Mouse (Mus musculus) Patski (cell line): ENCODE data around the gene Gnao1. TPM values are rescaled to one million over a fixed set of nuclear protein-coding genes. Genes with fewer than 3 reads are reported as not detected.

Experiments
- ATAC-seq: fragments of 100-300 bp; one replicate; pipeline ENCODE4 v1.8.0; 2021
- CTCF ChIA-PET: fragments of 350-600 bp; sonication (Branson Sonifier 250); formaldehyde crosslinking; loops from one replicate; lab custom pipeline; 2022; ENCODE audit warnings: inconsistent platforms; lab: Charles Lee
- POLR2A ChIA-PET: fragments of 350-600 bp; sonication (Branson Sonifier 250); formaldehyde crosslinking; loops from one replicate; lab custom pipeline; 2022; ENCODE audit warnings: antibody characterized with exemption, inconsistent platforms; lab: Charles Lee
- DNase-seq: peaks from one replicate; pipeline ENCODE4 v3.0.0-alpha.2; 2011; ENCODE audit warnings: low read depth, low spot score
- H3K27me3 ChIP-seq: fragments of 371-371 bp; one replicate; pipeline ENCODE4 v1.5.1; 2021
- CTCF ChIP-seq: fragments of 100-300 bp; IDR thresholded peaks from one replicate; pipeline ENCODE4 v1.5.1; 2021
- in situ Hi-C: fragments of 300-500 bp; cut with MboI; formaldehyde crosslinking; loops from 3 replicates; pipeline ENCODE4 v1.11.1; 2018; ENCODE audit warnings: low pct_unique_long_range_greater_than_20kb, mixed read lengths
- polyA plus RNA-seq: library from polyadenylated mRNA; unstranded; gene quantifications from one replicate; pipeline ENCODE4 v1.2.3, GENCODE M21; 2021

Gene Gnao1
- polyA plus RNA-seq, 1 experiment from 2014 or later: 2.3 TPM

DNA sequence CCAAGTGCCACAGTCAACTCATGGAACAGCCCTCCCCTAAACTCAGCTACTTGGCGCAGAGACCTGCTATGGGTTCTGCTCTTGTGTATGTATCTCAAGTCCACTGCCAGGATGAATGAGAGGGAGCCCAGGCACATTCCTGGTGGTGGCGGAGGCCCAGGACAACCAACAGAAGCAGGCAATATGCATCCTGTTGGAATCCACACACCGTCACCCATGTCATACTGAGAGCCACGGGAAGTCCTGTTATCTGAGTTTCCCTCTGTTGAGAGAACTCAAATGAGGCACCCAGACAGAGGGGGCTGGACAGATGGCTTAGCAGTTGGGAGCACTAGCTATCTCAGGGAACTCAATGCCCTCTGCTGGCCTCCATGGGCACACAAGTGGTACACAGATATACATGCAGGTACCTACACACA is 131.9 kb downstream of the Gnao1 start:
- POLR2A ChIA-PET: no interaction called here
- CTCF ChIA-PET: interaction anchor here (0.7 kb wide), 1 partner anchor 10 kb away, joined by 4 read pairs; no protein-coding TSS in a partner anchor
- in situ Hi-C loops: no loop called here
- peaks cover 5% of the 10 kb centered on the region for H3K27me3 ChIP-seq
- no peak for TF ChIP-seq CTCF
- DNase-seq: no peak
- ATAC-seq: no peak

DNA sequence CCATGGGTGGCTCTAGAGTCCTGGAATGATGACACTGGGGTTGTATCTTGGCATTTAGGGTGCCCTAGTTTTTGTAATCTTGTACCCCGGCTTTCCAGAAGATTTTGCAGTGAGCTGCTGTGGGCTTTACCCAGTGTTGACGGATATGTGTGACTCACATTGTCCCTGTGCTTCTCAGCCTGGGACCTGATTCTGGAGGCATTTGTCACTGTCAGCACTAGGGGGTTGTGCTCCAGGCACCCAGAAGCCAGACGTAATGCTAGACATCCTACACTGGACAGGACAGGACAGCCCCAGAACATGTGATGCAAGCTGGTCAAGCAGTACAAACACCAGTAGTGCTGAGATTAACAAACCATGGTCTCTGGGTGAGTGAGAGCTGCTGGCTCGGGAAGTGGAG is 136.0 kb downstream of the Gnao1 start:
- DNase-seq (no peak), ATAC-seq (peak; percentile 56)
- ChIA-PET CTCF (interaction anchor here (1.6 kb wide), 1 partner anchor 13 kb away, joined by 5 read pairs; no protein-coding TSS in a partner anchor), POLR2A (interaction anchor here (0.5 kb wide), 1 partner anchor 38 kb away, joined by 3 read pairs; no protein-coding TSS in a partner anchor)
- in situ Hi-C loops: no loop called here
- no peaks in the 10 kb centered on the region for H3K27me3 ChIP-seq
- no peak for TF ChIP-seq CTCF

DNA sequence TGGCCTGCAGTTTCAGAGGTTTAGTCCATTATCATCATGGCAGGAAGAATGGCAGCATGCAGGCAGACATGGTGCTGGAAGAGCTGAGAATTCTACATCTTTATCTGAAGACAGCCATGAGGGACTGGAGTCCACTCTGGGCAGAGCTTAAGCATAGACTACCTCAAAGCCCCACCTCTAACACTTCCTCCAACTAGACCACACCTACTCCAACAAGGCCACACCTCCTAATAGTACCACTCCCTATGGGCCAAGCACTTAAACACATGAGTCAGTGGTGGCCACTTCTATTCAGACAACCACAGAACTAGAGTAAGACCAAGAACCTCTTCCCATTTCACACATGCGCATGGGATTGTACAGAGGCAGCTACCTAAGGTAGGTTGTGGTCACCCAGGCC is 136.6 kb downstream of the Gnao1 start:
- ChIA-PET POLR2A (interaction anchor here (0.5 kb wide), 1 partner anchor 38 kb away, joined by 3 read pairs; no protein-coding TSS in a partner anchor), CTCF (interaction anchor here (1.6 kb wide), 1 partner anchor 14 kb away, joined by 5 read pairs; no protein-coding TSS in a partner anchor)
- ATAC-seq (no peak), DNase-seq (no peak)
- TF ChIP-seq CTCF: no peak
- no peaks in the 10 kb centered on the region for H3K27me3 ChIP-seq
- in situ Hi-C loops: no loop called here

DNA sequence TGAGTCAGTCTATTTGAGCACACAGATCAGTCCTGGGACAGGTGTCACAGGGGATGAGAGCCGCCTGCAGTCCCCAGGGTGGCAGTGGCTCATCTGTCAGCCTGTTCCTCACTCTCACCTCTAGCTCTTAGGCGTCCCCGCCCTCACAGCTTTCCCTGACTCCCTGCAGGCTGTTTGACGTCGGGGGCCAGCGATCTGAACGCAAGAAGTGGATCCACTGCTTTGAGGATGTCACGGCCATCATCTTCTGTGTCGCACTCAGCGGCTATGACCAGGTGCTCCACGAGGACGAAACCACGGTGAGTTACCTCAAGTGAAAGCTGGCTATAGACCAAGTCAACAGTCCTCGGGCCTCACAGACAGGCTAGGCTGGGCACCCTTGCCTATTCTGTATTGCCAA is 140.4 kb downstream of the Gnao1 start:
- POLR2A ChIA-PET: no interaction called here
- ATAC-seq (no peak), DNase-seq (no peak)
- TF ChIP-seq CTCF: no peak
- H3K27me3 ChIP-seq: peaks cover 5% of the 10 kb centered on the region
- CTCF ChIA-PET: no interaction called here
- in situ Hi-C loops: no loop called here

DNA sequence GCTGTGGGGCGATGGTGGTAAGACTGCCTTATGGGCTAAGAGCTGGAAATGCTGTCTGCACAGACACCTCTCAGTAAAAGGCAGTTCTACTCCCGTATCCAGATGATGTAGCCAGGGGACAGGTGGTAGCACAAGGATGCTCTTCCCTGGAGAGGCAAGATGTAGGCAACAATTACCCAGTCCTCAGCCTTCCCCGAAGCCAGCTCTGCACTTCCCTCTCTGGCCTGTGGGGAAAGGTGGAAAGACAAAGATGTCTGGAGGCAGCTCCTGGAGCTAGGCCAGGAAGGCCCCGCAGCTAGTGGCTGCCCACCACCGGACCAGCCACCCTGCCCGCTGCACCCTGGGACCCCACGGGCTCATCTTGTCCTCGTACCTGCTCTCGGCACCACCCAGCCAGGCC is 142.7 kb downstream of the Gnao1 start:
- H3K27me3 ChIP-seq: peaks cover 5% of the 10 kb centered on the region
- ChIA-PET POLR2A (no interaction called here), CTCF (no interaction called here)
- TF ChIP-seq CTCF: no peak
- no peak for DNase-seq
- no peak for ATAC-seq
- in situ Hi-C loops: no loop called here

DNA sequence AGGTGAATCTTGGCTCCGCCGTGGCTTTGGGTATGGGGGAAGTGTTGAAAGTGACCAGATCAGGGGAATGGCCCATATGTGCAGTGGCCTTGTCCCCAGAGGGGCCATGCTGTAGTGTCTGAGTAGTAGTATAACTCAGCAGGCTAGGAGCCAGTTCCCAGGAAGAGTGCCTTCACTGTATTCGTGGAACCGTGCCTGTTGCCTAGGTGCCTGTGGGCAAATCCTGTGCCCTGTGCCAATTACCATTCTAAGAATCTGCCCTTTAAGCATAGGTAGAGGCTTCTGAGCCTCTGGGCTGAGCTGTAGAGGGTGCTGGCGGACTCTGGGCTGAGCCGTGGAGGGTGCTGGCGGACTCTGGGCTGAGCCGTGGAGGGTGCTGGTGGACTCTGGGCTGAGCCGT is 148.6 kb downstream of the Gnao1 start:
- in situ Hi-C loops: no loop called here
- ChIA-PET CTCF (no interaction called here), POLR2A (interaction anchor here (0.6 kb wide), 1 partner anchor 342 kb away, joined by 3 read pairs; no protein-coding TSS in a partner anchor)
- H3K27me3 ChIP-seq: no peaks in the 10 kb centered on the region
- DNase-seq: no peak
- TF ChIP-seq CTCF: no peak
- no peak for ATAC-seq

DNA sequence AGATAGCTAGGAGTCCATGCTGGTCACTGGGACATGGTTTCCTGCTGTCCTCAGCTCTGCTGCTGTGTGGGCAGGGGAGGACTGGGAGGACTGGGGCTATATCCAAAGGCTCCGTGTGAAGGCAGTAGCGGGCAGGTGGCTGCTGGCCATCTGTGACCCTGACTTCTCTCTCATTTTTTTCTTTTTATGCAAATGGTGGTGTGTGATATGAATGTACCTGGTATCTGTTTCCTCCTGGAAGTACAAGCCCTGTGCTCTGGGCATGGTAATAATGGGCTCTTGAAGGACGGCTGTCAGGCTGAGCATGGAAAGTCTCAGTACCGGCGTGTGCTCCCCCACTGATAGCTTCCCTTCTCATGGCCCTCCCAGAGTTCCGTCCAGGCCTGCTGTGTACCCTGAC is 151.1 kb downstream of the Gnao1 start:
- DNase-seq (no peak), ATAC-seq (no peak)
- no peaks in the 10 kb centered on the region for H3K27me3 ChIP-seq
- ChIA-PET CTCF (no interaction called here), POLR2A (no interaction called here)
- in situ Hi-C loops: no loop called here
- no peak for TF ChIP-seq CTCF

DNA sequence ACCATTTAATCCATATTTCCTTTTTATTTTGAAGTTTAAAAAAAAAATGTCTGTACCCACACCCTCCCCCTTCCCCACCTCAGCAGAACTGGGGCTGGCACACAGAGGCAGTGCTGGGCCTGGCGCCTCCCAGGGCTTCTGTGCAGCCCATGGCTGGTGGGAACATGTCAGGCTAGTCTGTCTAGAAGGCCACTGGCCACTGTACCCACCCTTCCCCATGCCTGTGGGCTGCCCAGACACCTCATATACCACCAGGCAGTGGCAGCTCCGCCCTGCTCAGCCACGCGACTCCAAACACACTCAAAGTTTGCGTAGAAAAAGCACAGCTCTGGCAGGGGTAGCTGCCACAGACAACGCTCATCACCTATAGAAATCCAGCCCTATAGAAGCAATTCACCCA is 158.5 kb downstream of the Gnao1 start:
- DNase-seq: no peak
- TF ChIP-seq CTCF: no peak
- ChIA-PET CTCF (no interaction called here), POLR2A (no interaction called here)
- no peak for ATAC-seq
- no peaks in the 10 kb centered on the region for H3K27me3 ChIP-seq
- in situ Hi-C loops: no loop called here

DNA sequence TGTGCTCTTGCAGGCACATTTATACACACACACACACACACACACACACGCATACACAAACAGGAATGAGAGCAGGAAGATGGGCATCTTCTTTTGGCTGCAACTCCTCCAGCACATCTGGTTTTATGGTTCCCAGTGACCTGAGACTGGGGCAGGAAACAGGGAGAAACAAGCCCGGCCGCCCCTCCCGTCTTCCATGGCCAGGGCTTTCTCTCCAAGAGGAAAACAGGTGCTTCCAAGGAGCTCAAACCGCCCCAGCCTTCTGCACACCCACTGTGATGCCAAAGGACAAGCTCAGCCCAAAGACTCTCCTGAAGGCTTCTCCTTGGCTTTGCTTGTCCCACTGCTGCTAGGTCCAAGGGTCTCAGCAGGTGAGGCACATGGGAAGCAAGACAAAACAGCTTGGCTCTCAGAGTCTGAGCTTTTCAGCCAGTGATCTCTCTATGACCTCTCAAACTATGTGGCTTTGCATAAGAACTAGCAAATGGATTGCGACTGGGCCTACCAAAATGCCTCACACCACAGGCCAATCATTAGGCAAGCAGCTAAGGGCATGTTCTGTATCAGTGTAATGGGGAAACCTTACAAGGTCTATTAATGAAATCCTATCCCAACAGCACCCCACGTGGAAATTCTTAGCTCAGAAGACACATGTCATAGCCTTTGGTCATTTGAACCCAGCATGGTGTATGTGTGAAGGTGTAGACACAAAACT is 160.0 kb downstream of the Gnao1 start:
- H3K27me3 ChIP-seq: no peaks in the 10 kb centered on the region
- no peak for TF ChIP-seq CTCF
- ChIA-PET CTCF (no interaction called here), POLR2A (no interaction called here)
- ATAC-seq (no peak), DNase-seq (no peak)
- in situ Hi-C loops: no loop called here

DNA sequence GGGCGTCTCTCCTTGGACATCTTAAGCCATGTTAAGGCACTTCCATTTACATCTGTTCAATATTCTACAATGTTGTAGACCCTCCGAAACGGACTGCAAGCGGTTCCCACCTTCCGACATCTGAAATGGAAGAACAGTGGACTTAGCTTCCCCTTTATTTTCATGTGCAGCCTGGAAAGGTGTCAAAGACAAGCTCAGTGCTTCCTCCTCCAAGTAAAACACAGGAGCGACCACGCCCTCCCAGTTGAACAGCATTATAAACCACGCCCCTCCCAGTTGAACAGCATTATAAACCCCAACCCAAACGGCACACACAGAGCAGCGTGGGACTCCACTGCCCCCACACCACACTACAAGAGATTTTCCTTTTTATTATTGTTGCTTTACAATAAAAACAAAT is 161.7 kb downstream of the Gnao1 start:
- no peaks in the 10 kb centered on the region for H3K27me3 ChIP-seq
- ChIA-PET POLR2A (no interaction called here), CTCF (no interaction called here)
- TF ChIP-seq CTCF: no peak
- ATAC-seq (no peak), DNase-seq (no peak)
- in situ Hi-C loops: no loop called here

DNA sequence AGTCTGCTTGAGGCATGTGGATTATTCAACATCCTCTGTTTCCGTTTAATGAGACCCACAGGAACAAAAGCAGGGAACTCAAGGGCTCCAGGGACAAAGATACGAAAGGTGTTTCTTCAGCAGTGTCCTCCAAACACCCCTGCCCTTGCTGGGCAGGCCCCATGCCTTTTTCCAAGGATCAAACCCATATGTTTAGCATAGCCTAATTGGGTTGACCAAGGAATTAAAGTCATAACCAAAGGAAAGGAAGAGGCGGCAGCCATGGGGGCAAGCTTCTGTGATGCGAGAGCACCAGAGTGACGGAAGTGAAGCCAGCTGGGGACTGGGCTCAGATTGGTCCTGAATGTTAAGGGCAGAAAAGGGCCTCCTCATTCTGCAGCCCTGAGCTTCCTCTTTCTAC is 162.4 kb downstream of the Gnao1 start:
- POLR2A ChIA-PET: no interaction called here
- CTCF ChIA-PET: no interaction called here
- TF ChIP-seq CTCF: no peak
- in situ Hi-C loops: no loop called here
- ATAC-seq (no peak), DNase-seq (no peak)
- H3K27me3 ChIP-seq: no peaks in the 10 kb centered on the region
